Mouse (Mus musculus) erythroblast, embryonic 14.5 days (primary cell): ENCODE measurements at regions not wholly inside any gene's neighbourhood (a gene's known extent, or its start where the extent isn't known, plus 50 kb on each side); places are given as distances from the start of the nearest gene placed in this dataset.

Experiments
- GATA1 ChIP-seq: IDR thresholded peaks from 2 replicates; pipeline ENCODE4 v1.6.1; 2012; ENCODE audit warnings: low read length, inconsistent platforms, mixed read lengths
- TAL1 ChIP-seq: IDR thresholded peaks from 3 replicates; pipeline ENCODE4 v1.6.1; 2012; ENCODE audit warnings: low read length, inconsistent platforms, mixed read lengths

- TF ChIP-seq GATA1 (no peak), TAL1 (no peak)
These were observed 413.2 kb downstream of the Tshz3 start for GRCm38 (mm10) chr7:37111071-37111470.
